Mouse (Mus musculus): ENCODE data around the gene Hs1bp3. TPM values are rescaled to one million over a fixed set of nuclear protein-coding genes. Genes with fewer than 3 reads are reported as not detected.

Hs1bp3 gene
- polyA plus RNA-seq, 1 experiment: 15.4 TPM

- Histone ChIP-seq H3K27ac (ENCODE audit: insufficient read depth, low read length) (peak overlapping the region; percentile 80), H3K4me1 (ENCODE audit: control insufficient read depth, insufficient read depth, low read length) (peaks cover 5% of the 10 kb centered on the region)
These were observed 18.4 kb downstream of the Hs1bp3 start for GRCm38 (mm10) chr12:8331489-8332173.

GRCm38 (mm10) chr12:8332174-8332542, 18.9 kb downstream of the Hs1bp3 start:
- peak overlapping the region; percentile 80 for H3K27ac ChIP-seq (ENCODE audit: insufficient read depth, low read length)
- no peak for TF ChIP-seq POLR2A (IDR thresholded peaks at IDR 0.05; ENCODE audit: extremely low read depth, insufficient read depth, low read length)
- TF ChIP-seq CTCF (IDR thresholded peaks at IDR 0.05; ENCODE audit: extremely low read depth, insufficient read depth, low read length): no peak

More at GRCm38 (mm10) chr12:8331489-8332173, 18.4 kb downstream of the Hs1bp3 start:
- no peak overlapping the region for H3K4me3 ChIP-seq (ENCODE audit: insufficient read depth, low read length)
- TF ChIP-seq POLR2A (IDR thresholded peaks at IDR 0.05; ENCODE audit: extremely low read depth, insufficient read depth, low read length) (no peak), CTCF (IDR thresholded peaks at IDR 0.05; ENCODE audit: extremely low read depth, insufficient read depth, low read length) (no peak)

DNA sequence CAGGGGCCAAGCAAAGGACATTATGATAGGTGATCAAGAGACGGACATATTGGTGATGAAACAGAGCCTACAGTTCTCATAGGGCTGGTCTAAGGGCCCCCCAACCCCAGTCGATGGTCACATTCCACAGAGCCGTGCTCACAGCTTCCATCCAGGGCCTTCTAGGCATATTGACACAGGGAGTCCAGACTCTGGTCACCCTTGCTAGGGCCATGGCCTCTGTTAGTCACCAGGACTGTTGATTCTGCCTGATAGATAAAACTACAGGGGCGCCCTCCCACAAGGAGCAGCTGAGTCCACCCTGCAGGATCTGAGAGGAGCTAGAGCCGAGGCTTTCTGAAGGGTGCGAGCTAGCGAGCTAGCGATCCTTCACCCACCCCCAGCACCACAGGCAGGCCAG, 20.4 kb downstream of the Hs1bp3 start:
- TF ChIP-seq POLR2A (IDR thresholded peaks at IDR 0.05; ENCODE audit: extremely low read depth, insufficient read depth, low read length) (no peak), CTCF (IDR thresholded peaks at IDR 0.05; ENCODE audit: extremely low read depth, insufficient read depth, low read length) (no peak)
- Histone ChIP-seq H3K4me1 (ENCODE audit: control insufficient read depth, insufficient read depth, low read length) (peaks cover 3% of the 10 kb centered on the region), H3K4me3 (ENCODE audit: insufficient read depth, low read length) (no peak overlapping the region), H3K27ac (ENCODE audit: insufficient read depth, low read length) (peak overlapping the region; percentile 66; the same call in 1 of the 2 replicates)

More at GRCm38 (mm10) chr12:8332174-8332542, 18.9 kb downstream of the Hs1bp3 start:
- Histone ChIP-seq H3K4me1 (ENCODE audit: control insufficient read depth, insufficient read depth, low read length) (peaks cover 5% of the 10 kb centered on the region), H3K4me3 (ENCODE audit: insufficient read depth, low read length) (no peak overlapping the region)

- TF ChIP-seq CTCF (IDR thresholded peaks at IDR 0.05; ENCODE audit: extremely low read depth, insufficient read depth, low read length) (no peak), POLR2A (IDR thresholded peaks at IDR 0.05; ENCODE audit: extremely low read depth, insufficient read depth, low read length) (no peak)
- Histone ChIP-seq H3K4me1 (ENCODE audit: control insufficient read depth, insufficient read depth, low read length) (peaks cover 3% of the 10 kb centered on the region), H3K4me3 (ENCODE audit: insufficient read depth, low read length) (no peak overlapping the region), H3K27ac (ENCODE audit: insufficient read depth, low read length) (peak overlapping the region; percentile 66; the same call in 1 of the 2 replicates)
These were observed 21.0 kb downstream of the Hs1bp3 start for GRCm38 (mm10) chr12:8334261-8334660.

DNA sequence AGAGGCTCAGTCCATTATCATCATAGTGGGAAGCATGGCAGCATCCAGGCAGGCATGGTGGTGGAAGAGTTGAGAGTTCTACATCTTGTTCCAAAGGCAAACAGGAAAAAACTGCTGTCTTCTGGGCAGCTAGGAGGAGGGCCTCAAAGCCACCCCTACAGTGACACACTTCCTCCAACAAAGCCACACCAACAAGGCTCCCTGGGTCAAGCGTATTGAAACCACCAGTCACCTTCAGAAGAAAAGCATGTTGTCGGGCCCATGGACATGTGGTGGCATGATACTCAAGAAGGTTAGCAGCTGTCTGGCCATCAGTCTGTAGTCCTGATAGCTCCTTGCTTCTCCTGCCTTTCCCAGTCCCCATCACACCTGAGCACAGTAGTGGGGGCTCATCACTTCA, 22.3 kb downstream of the Hs1bp3 start:
- TF ChIP-seq POLR2A (IDR thresholded peaks at IDR 0.05; ENCODE audit: extremely low read depth, insufficient read depth, low read length) (no peak), CTCF (IDR thresholded peaks at IDR 0.05; ENCODE audit: extremely low read depth, insufficient read depth, low read length) (no peak)
- Histone ChIP-seq H3K27ac (ENCODE audit: insufficient read depth, low read length) (no peak overlapping the region), H3K4me3 (ENCODE audit: insufficient read depth, low read length) (no peak overlapping the region), H3K4me1 (ENCODE audit: control insufficient read depth, insufficient read depth, low read length) (peaks cover 3% of the 10 kb centered on the region)

- TF ChIP-seq CTCF (IDR thresholded peaks at IDR 0.05; ENCODE audit: extremely low read depth, insufficient read depth, low read length) (no peak), POLR2A (IDR thresholded peaks at IDR 0.05; ENCODE audit: extremely low read depth, insufficient read depth, low read length) (no peak)
- H3K27ac ChIP-seq (ENCODE audit: insufficient read depth, low read length): no peak overlapping the region
- peaks cover 3% of the 10 kb centered on the region for H3K4me1 ChIP-seq (ENCODE audit: control insufficient read depth, insufficient read depth, low read length)
- no peak overlapping the region for H3K4me3 ChIP-seq (ENCODE audit: insufficient read depth, low read length)
These were observed 23.5 kb downstream of the Hs1bp3 start for GRCm38 (mm10) chr12:8336601-8337285.

- no peak overlapping the region for H3K27ac ChIP-seq (ENCODE audit: insufficient read depth, low read length)
- H3K4me1 ChIP-seq (ENCODE audit: control insufficient read depth, insufficient read depth, low read length): peaks cover 2% of the 10 kb centered on the region; the same call in 1 of the 2 replicates
- TF ChIP-seq CTCF (IDR thresholded peaks at IDR 0.05; ENCODE audit: extremely low read depth, insufficient read depth, low read length) (no peak), POLR2A (IDR thresholded peaks at IDR 0.05; ENCODE audit: extremely low read depth, insufficient read depth, low read length) (no peak)
- no peak overlapping the region for H3K4me3 ChIP-seq (ENCODE audit: insufficient read depth, low read length)
These were observed 24.2 kb downstream of the Hs1bp3 start for GRCm38 (mm10) chr12:8337286-8338060.

DNA sequence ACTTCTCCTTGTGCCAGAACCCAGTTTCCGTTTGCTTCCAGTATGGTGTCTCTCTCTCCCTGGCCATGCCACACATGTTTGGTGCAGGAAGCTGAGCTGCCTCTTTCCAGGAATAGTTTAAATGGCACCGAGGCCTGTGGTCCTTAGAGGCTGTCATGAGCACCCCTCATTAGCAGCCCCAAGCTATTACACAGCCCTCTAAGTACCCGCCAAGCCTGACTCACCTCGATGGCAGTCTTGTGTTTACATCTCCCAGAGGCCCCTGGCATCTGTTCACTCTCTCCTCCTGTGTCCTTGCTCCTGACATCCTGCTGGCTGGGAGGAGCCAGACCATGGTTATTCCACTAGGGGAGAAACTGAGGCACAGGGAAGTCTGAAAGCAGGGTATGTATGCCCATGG, 25.3 kb downstream of the Hs1bp3 start:
- Histone ChIP-seq H3K4me3 (ENCODE audit: insufficient read depth, low read length) (no peak overlapping the region), H3K4me1 (ENCODE audit: control insufficient read depth, insufficient read depth, low read length) (peaks cover 2% of the 10 kb centered on the region; the same call in 1 of the 2 replicates), H3K27ac (ENCODE audit: insufficient read depth, low read length) (0 out of 2 replicates have a peak overlapping the region, but pooled peaks have one; percentile 9)
- TF ChIP-seq POLR2A (IDR thresholded peaks at IDR 0.05; ENCODE audit: extremely low read depth, insufficient read depth, low read length) (no peak), CTCF (IDR thresholded peaks at IDR 0.05; ENCODE audit: extremely low read depth, insufficient read depth, low read length) (no peak)

DNA sequence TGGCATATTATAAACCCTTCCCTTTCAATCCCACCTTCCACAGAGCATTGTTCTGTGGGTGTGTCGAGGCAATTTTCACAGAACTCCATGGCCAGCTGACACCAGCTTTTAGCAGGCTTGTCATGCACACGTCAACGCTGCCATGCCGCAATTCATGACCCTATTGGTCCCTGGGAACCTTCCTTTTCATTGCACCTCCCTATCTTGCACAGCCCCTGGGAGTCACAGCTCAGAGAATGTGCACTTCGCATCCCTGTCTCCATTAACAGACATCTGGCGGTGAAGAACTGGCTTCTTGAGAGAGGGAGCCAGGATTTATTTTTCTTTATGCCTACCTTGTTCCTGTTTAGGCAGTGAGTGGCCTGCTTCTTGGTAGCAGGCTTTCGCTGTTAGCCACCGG, 25.7 kb downstream of the Hs1bp3 start:
- no peak for TF ChIP-seq POLR2A (IDR thresholded peaks at IDR 0.05; ENCODE audit: extremely low read depth, insufficient read depth, low read length)
- TF ChIP-seq CTCF (IDR thresholded peaks at IDR 0.05; ENCODE audit: extremely low read depth, insufficient read depth, low read length): no peak
- Histone ChIP-seq H3K4me1 (ENCODE audit: control insufficient read depth, insufficient read depth, low read length) (peaks cover under 1% of the 10 kb centered on the region; the same call in 1 of the 2 replicates), H3K4me3 (ENCODE audit: insufficient read depth, low read length) (no peak overlapping the region), H3K27ac (ENCODE audit: insufficient read depth, low read length) (peak overlapping the region; percentile 9; the same call in 1 of the 2 replicates)

All from cortical plate, adult 2 months (tissue).